Mouse (Mus musculus) olfactory bulb, adult 2 months (tissue): Measurements from ENCODE around the gene Ltbp4.

Experiments used
- CTCF ChIP-seq: fragments of 200-500 bp; IDR thresholded peaks from 2 replicates; pipeline ENCODE4 v1.5.1; 2012; ENCODE audit warnings: low read depth, mild to moderate bottlenecking, low read length, moderate library complexity; ENCODE audit not compliant: insufficient read depth
- POLR2A ChIP-seq: fragments of 200-500 bp; IDR thresholded peaks from 2 replicates; pipeline ENCODE4 v1.6.1; 2012; ENCODE audit warnings: mild to moderate bottlenecking, low read depth, low read length, moderate library complexity; ENCODE audit not compliant: insufficient read depth

GRCm38 (mm10) chr7:27325697-27326096 lies 11.8 kb downstream of the Ltbp4 start:
- no peak for TF ChIP-seq CTCF
- TF ChIP-seq POLR2A, result peak; percentile 22; the same call in 1 of the 2 replicates
